Mouse (Mus musculus) ovary, postnatal 10 days (tissue): ENCODE data around the gene Cdc6.

Experiments used
- DNase-seq: peaks from one replicate; pipeline ENCODE4 v3.0.0; 2022; ENCODE audit warnings: low spot score

Cdc6 gene

GRCm38 (mm10) chr11:98907437-98908173 lies at the start of gene Cdc6:
Cdc6 (plus strand) TSS chr11:98907801.
- DNase-seq = peak; percentile 69

DNA sequence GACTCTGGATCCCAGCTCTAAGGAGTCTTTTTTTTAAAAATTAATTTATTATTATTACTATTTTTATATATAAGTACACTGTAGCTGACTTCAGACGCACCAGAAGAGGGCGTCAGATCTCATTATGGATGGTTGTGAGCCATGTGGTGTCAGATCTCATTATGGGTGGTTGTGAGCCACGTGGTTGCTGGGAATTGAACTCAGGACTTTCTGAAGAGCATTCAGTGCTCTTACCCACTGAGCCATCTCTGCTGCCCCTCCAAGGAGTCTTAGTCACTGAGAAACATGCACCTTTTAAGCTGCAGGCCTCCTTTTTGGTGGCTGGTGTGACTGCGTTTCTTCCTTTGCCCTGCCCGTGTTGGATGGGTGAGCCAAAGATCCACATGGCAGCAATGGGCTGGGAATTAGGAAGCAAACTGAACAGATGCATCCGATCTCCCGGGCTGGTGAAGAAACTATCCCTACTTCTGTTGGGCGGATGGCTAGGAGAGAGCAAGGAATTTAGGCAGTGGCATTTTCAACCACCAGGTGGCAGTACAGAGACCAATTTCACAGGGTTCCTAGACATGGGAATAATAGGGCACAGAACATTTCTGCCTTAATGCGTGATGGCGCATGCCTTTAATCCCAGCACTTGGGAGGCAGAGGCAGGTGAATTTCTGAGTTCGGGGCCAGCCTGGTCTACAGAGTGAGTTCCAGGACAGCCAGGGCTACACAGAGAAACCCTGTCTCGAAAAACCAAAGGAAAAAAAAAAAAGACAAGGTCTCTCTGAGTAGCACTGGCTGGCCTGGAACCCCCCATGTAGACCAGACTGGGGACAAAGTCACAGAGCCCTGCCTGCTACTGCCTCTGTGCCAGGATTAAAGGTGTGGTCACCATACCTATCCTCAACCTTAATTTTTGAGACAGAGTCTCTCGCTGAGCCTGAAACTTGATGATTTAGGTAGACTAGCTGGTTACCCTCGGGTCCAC lies 48.6 kb upstream of the Cdc6 start:
- peak; percentile 82 for DNase-seq

DNA sequence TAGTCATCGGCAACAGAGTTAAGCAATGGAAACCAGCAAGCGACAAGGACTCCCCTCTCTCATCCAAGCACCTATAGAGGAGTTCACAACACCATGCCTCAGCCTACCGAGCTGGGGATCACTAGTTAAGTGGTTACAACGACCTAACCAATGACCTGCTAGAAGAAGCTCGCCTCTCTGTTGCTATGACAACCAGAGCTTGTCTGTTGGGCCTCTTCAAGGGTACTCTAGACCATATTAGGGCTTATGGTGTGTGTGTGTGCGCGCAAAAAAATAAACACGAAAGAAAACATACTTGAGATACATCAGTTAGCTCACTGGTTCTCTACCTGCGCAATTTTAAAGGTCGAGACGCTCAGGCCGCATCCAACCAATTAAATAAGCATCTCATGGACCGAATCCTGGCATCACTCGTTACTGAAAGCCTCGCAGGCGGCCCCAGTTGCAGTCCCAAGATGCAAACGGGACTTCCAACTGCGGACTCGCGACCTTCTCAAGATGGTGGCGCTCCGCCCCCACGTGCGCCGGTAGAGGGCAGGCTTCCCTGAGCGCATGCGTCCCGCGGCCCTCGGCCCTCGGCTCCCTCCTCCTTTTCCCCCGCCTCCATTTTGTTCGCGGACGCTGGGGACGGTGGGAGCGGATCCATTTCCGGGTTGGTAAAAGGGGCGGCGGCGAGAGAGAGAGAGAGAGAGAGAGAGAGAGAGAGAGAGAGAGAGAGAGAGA lies 44.4 kb upstream of the Cdc6 start, which contains the start of gene Wipf2:
Gene Wipf2 (plus strand): TSS at position 611 of the 723 bp plus-strand sequence.
- peak; percentile 92 for DNase-seq

DNA sequence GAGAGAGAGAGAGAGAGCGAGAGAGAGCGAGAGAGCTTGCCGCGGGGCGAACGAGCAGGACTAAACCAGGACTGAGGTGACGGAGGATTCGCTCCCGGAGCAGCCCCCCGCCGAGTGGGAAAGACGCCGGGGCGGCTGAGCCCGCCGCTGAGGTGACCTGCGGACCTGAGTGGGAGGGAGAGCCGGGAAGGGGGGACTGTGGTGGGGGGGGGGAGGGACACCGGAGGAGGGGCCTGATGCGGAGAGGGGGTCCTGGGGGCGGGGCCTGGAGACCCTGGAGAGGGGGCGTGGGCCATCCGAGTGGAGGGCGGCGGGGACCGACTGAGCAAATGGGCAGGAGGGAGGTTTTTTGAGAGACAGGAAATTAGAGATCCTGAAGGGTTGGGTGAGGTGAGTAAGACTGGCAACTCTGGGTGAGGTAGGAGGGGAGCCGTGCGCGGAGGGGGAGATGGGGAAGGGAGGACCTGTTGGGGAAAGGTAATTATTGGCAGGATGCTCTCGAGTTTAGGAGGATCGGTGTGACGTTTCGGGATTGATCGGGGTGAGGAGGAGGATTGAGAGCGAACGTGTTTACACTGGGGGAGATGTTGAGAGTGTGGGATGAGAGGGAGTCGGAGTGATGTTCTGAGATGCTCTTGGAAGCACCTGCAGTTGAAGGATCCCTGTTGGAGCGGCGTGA lies 43.7 kb upstream of the Cdc6 start:
- no peak for DNase-seq

DNA sequence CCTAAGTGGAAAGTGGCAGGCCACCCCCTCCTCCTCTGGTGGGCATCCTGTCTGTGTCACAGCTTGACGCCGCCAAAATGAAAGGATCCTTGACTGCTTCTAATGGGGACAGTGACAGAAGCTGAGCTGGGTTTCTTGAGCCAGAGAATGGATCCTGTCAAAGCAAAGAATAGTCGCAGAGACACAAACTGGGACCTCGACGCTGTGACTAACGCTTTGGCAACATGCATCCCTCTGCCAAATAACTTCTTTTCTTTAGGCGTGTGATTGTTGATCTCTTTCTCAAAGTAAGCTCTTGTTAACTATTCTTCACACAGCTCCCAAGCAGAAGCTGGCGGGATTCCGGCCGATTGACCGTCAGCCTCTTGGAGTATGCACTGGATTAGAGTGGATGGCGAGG lies 40.3 kb upstream of the Cdc6 start:
- no peak for DNase-seq

DNA sequence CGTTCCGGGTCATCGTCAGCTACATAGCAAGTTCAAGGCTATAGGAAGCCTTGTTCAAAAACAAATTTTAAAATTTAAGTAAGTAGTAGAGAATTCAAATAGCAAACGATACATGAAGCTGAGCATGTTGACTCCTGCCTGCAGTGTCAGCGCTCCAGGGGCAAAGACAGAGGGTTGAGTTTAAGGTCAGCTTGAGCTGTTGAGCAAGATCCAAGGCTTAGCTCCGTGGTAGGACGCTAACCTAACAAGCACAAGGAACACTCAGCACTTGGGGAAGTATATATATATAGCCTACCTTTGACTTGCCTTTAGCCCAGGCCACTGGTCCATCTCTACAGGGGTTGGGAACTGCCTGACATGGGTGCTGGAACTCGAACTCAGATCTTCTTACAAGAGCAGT lies 37.7 kb upstream of the Cdc6 start:
- DNase-seq = no peak

- no peak for DNase-seq
Observed at GRCm38 (mm10) chr11:98870791-98871190, 36.8 kb upstream of the Cdc6 start.

GRCm38 (mm10) chr11:98871416-98871815 lies 36.2 kb upstream of the Cdc6 start:
- no peak for DNase-seq

DNA sequence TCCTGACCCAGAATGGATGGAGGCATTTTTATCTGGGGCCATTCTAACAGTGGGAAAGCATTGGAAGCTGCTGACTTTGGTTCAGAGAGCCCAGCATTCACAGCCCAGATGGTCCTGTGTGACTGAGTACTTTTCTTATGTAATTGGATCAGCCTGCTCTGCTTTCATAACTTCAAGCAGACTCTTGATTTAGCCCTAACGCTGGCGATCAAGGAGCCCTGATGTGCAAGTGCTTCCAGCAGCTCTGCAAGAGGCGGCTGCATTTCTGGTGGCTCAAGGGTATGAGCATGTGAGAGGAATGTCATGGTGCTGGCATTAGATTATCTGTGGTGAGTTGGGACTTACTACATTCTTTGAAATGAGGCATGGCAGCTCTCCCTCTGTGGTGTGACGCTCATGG lies 35.6 kb upstream of the Cdc6 start:
- DNase-seq = no peak

- no peak for DNase-seq
Observed at GRCm38 (mm10) chr11:98873900-98874299, 33.7 kb upstream of the Cdc6 start.

- no peak for DNase-seq
Observed at GRCm38 (mm10) chr11:98877001-98877400, 30.6 kb upstream of the Cdc6 start.

DNA sequence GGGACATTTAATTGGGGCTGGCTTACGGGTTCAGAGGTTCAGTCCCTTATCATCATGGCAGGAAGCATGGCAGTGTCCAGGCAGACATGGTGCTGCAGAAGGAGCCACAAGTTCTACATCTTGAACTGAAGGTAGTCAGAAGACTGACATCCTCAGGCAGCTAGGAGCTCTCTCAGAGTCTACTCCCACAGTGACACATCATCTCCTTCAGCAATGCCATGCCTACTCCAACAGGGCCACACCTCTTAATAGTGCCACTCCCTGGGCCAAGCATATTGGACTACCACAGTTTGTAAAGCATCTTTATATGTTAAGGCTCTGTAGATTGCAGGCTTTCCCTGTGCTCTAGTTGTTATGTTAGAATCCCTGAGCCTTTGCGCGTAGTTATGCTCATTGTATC lies 19.9 kb upstream of the Cdc6 start:
- DNase-seq = no peak

- DNase-seq = no peak
Observed at GRCm38 (mm10) chr11:98889077-98889476, 18.5 kb upstream of the Cdc6 start.

GRCm38 (mm10) chr11:98889977-98890376 lies 17.6 kb upstream of the Cdc6 start:
- no peak for DNase-seq

GRCm38 (mm10) chr11:98892426-98892825 lies 15.2 kb upstream of the Cdc6 start:
- DNase-seq = no peak

GRCm38 (mm10) chr11:98900529-98901125 lies 7.0 kb upstream of the Cdc6 start:
- no peak for DNase-seq

GRCm38 (mm10) chr11:98902621-98903245 lies 4.9 kb upstream of the Cdc6 start:
- DNase-seq = no peak

- no peak for DNase-seq
Observed at GRCm38 (mm10) chr11:98904577-98904976, 3.0 kb upstream of the Cdc6 start.

GRCm38 (mm10) chr11:98905033-98905432 lies 2.6 kb upstream of the Cdc6 start:
- DNase-seq = no peak

- no peak for DNase-seq
Observed at GRCm38 (mm10) chr11:98905583-98905982, 2.0 kb upstream of the Cdc6 start.

DNA sequence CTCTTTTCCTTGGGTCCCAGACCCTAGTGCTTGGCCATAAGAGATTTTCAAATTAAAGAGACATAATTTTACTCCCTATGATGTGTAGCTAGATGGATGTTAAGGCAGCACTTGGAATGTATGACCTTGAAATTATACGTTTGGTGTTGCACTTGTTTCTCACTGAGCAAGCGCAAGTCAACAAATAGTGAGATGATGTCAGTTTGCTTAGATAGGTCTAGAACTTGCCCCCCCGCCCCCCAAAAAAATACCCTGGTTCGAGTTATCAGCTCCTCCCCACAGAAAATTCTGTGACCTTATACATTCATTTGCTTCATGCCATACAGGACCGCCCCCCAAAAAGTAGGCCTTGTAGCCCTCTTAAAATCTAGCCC lies 551 bp upstream of the Cdc6 start:
- DNase-seq = no peak
